Mouse (Mus musculus) midbrain, embryonic 14.5 days (tissue): ENCODE results near the gene Ang. TPM values are rescaled to one million over a fixed set of nuclear protein-coding genes. Genes with fewer than 3 reads are reported as not detected.
"Not testable (repeated sequence)": the region's sequence is repeated elsewhere in the genome, so short reads cannot be mapped to it uniquely, and the experiment has no call there.

Source experiments
- ATAC-seq: fragments of 200-750 bp; cut with Nextera tagmentation; 2 replicates; pipeline ENCODE4 v1.8.0; 2017; ENCODE audit warnings: moderate number of reproducible peaks, moderate library complexity; ENCODE audit not compliant: low FRiP score, low TSS enrichment
- DNase-seq: peaks from one replicate; pipeline ENCODE4 v3.0.0-alpha.2; 2015
- H3K27ac ChIP-seq: fragments of 300-500 bp; sonication (generic); replicated peaks from 2 replicates; pipeline ENCODE4 v1.5.1; 2014; ENCODE audit warnings: mild to moderate bottlenecking, low read depth, low read length, moderate library complexity
- H3K27me3 ChIP-seq: fragments of 300-500 bp; sonication (generic); 2 replicates; pipeline ENCODE4 v1.6.1; 2014; ENCODE audit warnings: low read length, control low read depth, mixed read lengths; ENCODE audit not compliant: control insufficient read depth, insufficient read depth
- H3K36me3 ChIP-seq: fragments of 300-500 bp; sonication (generic); 2 replicates; pipeline ENCODE4 v1.6.1; 2014; ENCODE audit warnings: low read length, control low read depth; ENCODE audit not compliant: control insufficient read depth, insufficient read depth
- H3K4me1 ChIP-seq: fragments of 300-500 bp; sonication (generic); 2 replicates; pipeline ENCODE4 v1.6.1; 2014; ENCODE audit warnings: mild to moderate bottlenecking, antibody characterized with exemption, low read length, control low read depth; ENCODE audit not compliant: control insufficient read depth, insufficient read depth
- H3K4me2 ChIP-seq: fragments of 300-500 bp; sonication (generic); 2 replicates; pipeline ENCODE4 v1.6.1; 2014; ENCODE audit warnings: mild to moderate bottlenecking, low read length, moderate library complexity
- H3K4me3 ChIP-seq: fragments of 300-500 bp; sonication (generic); replicated peaks from 2 replicates; pipeline ENCODE4 v1.5.1; 2014; ENCODE audit warnings: low read depth, low read length
- H3K9ac ChIP-seq: fragments of 300-500 bp; sonication (generic); replicated peaks from 2 replicates; pipeline ENCODE4 v1.6.1; 2014; ENCODE audit warnings: mild to moderate bottlenecking, low read length, moderate library complexity
- H3K9me3 ChIP-seq: fragments of 300-500 bp; sonication (generic); 2 replicates; pipeline ENCODE4 v1.6.1; 2016; ENCODE audit warnings: low read length, control low read depth, mixed read lengths; ENCODE audit not compliant: control insufficient read depth
- WGBS: fragments of 180-500 bp; shearing (Covaris S2); extraction: QIAGEN DNeasy Blood & Tissue Kit; methylation state at CpG from one replicate; pipeline ENCODE4 v1.1.7; 2014; 5-methylcytosine and 5-hydroxymethylcytosine counted together
- polyA plus RNA-seq: library from polyadenylated mRNA; unstranded; fragments of >200 nt; fragmentation: Nextera tagmentation; extraction: Ambion mirVana; gene quantifications from 2 replicates; pipeline ENCODE4 v1.2.1, GENCODE M21; 2014

Ang gene
- polyA plus RNA-seq, 1 experiment from 2014 or later = 1.5 TPM

DNA sequence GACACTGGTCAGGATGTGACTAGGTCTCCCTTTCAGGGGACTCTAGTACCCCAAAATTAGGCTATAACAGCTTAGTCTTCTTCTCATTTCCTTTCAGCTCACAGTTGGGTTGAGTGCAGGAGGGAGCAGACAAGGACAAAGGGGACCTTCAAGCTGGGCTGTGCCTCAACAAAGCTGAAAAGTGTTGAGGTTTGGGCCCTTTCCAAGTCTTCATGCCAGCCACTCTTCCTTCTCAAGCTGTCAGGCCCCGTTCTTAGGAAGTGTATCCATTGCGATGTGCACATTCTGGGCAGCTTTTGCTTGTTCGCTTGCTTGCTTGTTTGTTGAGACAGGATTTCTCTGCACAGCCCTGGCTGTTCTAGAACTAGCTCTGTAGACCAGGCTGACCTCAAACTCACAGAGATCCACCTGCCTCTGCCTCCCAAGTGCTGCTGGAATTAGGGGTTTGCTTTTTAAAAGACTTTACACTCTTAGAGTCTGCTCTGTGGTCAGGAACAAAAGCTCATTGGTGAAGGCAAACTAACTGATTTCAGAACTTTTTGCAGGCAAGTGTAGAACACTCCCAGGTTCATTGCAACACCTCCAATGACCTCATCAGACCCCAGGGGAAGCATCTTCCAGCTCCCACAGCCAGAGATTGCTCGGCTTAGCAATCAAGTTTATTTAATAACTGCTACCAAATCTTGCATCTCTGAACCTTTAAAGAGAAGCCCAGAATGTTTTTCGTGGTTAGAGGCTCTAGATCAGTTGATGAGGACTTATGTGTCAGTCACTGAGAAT, 3.3 kb downstream of the Ang start:
- Histone ChIP-seq H3K9ac (no peak overlapping the region), H3K4me3 (no peak overlapping the region), H3K27ac (no peak overlapping the region), H3K27me3 (no peaks in the 10 kb centered on the region), H3K9me3 (no peaks in the 10 kb centered on the region), H3K4me1 (no peaks in the 10 kb centered on the region), H3K4me2 (no peak overlapping the region), H3K36me3 (no peaks in the 10 kb centered on the region)
- no peak for DNase-seq
- ATAC-seq = no peak
- 88% methylated on average over 5 of the region's 5 CpGs for WGBS

DNA sequence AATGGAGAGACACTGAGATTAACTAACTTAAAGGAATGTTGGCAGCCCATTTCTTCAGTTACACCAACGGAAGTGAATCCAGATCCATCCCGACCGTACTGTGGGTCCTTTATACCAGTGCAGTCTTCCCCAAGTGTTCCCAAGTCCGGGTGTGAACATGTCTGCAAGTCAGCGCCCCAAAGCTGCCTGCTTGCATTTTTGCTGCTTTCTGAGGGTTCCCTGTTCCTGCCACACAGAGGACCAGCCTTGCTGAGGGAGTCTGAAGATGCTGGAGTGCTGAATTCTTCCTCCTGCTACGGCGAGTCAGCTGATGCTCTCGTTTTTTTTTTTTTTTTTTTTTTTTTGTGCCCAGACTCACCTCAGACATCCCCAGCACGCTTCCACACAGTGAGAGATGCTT, 4.0 kb downstream of the Ang start:
- H3K9ac ChIP-seq = no peak overlapping the region
- H3K4me3 ChIP-seq = no peak overlapping the region
- 76% methylated on average over 9 of the region's 9 CpGs for WGBS
- no peak overlapping the region for H3K27ac ChIP-seq
- ATAC-seq (no peak), DNase-seq (no peak)
- H3K36me3 ChIP-seq = no peaks in the 10 kb centered on the region
- no peak overlapping the region for H3K4me2 ChIP-seq
- no peaks in the 10 kb centered on the region for H3K27me3 ChIP-seq
- no peaks in the 10 kb centered on the region for H3K4me1 ChIP-seq
- no peaks in the 10 kb centered on the region for H3K9me3 ChIP-seq

GRCm38 (mm10) chr14:51095736-51096524, 5.0 kb downstream of the Ang start:
- H3K4me2 ChIP-seq = no peak overlapping the region
- H3K27me3 ChIP-seq = no peaks in the 10 kb centered on the region
- no peak overlapping the region for H3K4me3 ChIP-seq
- H3K9ac ChIP-seq = no peak overlapping the region
- no peak overlapping the region for H3K27ac ChIP-seq
- ATAC-seq (no peak), DNase-seq (no peak)
- H3K9me3 ChIP-seq = no peaks in the 10 kb centered on the region
- no peaks in the 10 kb centered on the region for H3K36me3 ChIP-seq
- WGBS = 76% methylated on average over 9 of the region's 9 CpGs
- H3K4me1 ChIP-seq = no peaks in the 10 kb centered on the region

- H3K4me1 ChIP-seq, H3K4me2 ChIP-seq, H3K27ac ChIP-seq, H3K27me3 ChIP-seq, H3K9ac ChIP-seq, H3K9me3 ChIP-seq, H3K36me3 ChIP-seq, H3K4me3 ChIP-seq, ATAC-seq: not testable (repeated sequence)
- peak; percentile 67 for DNase-seq
- WGBS = 26% methylated on average over 1 of the region's 1 CpGs
Observed at GRCm38 (mm10) chr14:51098300-51098699, 7.3 kb downstream of the Ang start.

GRCm38 (mm10) chr14:51098921-51099320, 8.0 kb downstream of the Ang start:
- Histone ChIP-seq H3K27me3 (no peaks in the 10 kb centered on the region), H3K27ac (no peak overlapping the region), H3K4me1 (no peaks in the 10 kb centered on the region), H3K4me2 (no peak overlapping the region), H3K4me3 (no peak overlapping the region), H3K9me3 (no peaks in the 10 kb centered on the region), H3K9ac (no peak overlapping the region), H3K36me3 (no peaks in the 10 kb centered on the region)
- DNase-seq (no peak), ATAC-seq (no peak)
- whole genome bisulfite sequencing = 95% methylated on average over 11 of the region's 11 CpGs

- WGBS = 80% methylated on average over 9 of the region's 9 CpGs
- no peaks in the 10 kb centered on the region for H3K9me3 ChIP-seq
- no peak for ATAC-seq
Observed at GRCm38 (mm10) chr14:51101284-51101683, 10.3 kb downstream of the Ang start.

GRCm38 (mm10) chr14:51103217-51103616, 12.3 kb downstream of the Ang start:
- DNase-seq = peak; percentile 87
- no peak for ATAC-seq
- no peaks in the 10 kb centered on the region for H3K4me1 ChIP-seq
- H3K9me3 ChIP-seq = no peaks in the 10 kb centered on the region
- WGBS = 55% methylated on average over 3 of the region's 3 CpGs
- no peak overlapping the region for H3K4me2 ChIP-seq
- no peaks in the 10 kb centered on the region for H3K36me3 ChIP-seq
- H3K9ac ChIP-seq = no peak overlapping the region
- no peak overlapping the region for H3K27ac ChIP-seq
- no peak overlapping the region for H3K4me3 ChIP-seq
- no peaks in the 10 kb centered on the region for H3K27me3 ChIP-seq

More at GRCm38 (mm10) chr14:51101284-51101683, 10.3 kb downstream of the Ang start:
- H3K27me3 ChIP-seq = no peaks in the 10 kb centered on the region
- H3K27ac ChIP-seq = no peak overlapping the region
- H3K4me2 ChIP-seq = no peak overlapping the region
- no peaks in the 10 kb centered on the region for H3K36me3 ChIP-seq
- H3K4me1 ChIP-seq = no peaks in the 10 kb centered on the region
- H3K9ac ChIP-seq = no peak overlapping the region
- no peak for DNase-seq
- no peak overlapping the region for H3K4me3 ChIP-seq

DNA sequence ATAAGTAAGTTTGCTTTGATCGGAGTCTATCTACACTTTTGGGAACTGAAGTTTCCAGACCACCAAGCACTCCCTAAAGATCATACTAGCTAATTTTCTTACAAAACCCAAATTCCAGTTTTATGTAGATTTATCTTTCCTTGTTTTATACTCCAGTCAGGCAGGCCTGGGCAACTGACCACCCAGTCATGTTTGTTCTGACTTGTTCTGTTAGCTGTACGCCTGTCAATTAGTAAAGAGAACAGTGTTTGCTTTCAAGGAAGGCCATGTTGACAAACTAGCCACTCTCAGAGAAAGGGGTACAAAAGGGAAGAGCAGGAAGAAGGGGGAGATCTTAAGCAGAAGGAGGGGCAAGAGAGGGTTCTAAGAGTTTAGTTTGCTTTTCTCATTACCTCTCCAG, 13.4 kb downstream of the Ang start:
- Histone ChIP-seq H3K4me2 (no peak overlapping the region), H3K9ac (no peak overlapping the region), H3K9me3 (no peaks in the 10 kb centered on the region), H3K4me1 (no peaks in the 10 kb centered on the region), H3K36me3 (no peaks in the 10 kb centered on the region), H3K27ac (no peak overlapping the region), H3K27me3 (no peaks in the 10 kb centered on the region), H3K4me3 (no peak overlapping the region)
- DNase-seq (no peak), ATAC-seq (no peak)
- WGBS = 90% methylated on average over 2 of the region's 2 CpGs
